Mouse (Mus musculus): ENCODE data around the gene Sncg. TPM values are rescaled to one million over a fixed set of nuclear protein-coding genes. Genes with fewer than 3 reads are reported as not detected.
"Not testable (repeated sequence)": the region's sequence is repeated elsewhere in the genome, so short reads cannot be mapped to it uniquely, and the experiment has no call there.

Sncg gene
- polyA plus RNA-seq, 1 experiment from 2014 or later, result not detected

- no peaks in the 10 kb centered on the region for H3K79me2 ChIP-seq (ENCODE audit: inconsistent target)
- H3K4me3 ChIP-seq (ENCODE audit: inconsistent target), result no peak overlapping the region
- no peaks in the 10 kb centered on the region for H3K36me3 ChIP-seq (ENCODE audit: inconsistent target)
- WGBS (ENCODE audit: missing documents), result 83% methylated on average over 11 of the region's 11 CpGs
- H3K27ac ChIP-seq, result no peak overlapping the region
These were observed 4.2 kb upstream of the Sncg start for GRCm38 (mm10) chr14:34378560-34379331.

GRCm38 (mm10) chr14:34377121-34377520 is 2.5 kb upstream of the Sncg start:
- H3K4me3 ChIP-seq (ENCODE audit: inconsistent target), result no peak overlapping the region
- no peak overlapping the region for H3K27ac ChIP-seq
- no peaks in the 10 kb centered on the region for H3K79me2 ChIP-seq (ENCODE audit: inconsistent target)
- H3K36me3 ChIP-seq (ENCODE audit: inconsistent target), result no peaks in the 10 kb centered on the region
- 76% methylated on average over 4 of the region's 4 CpGs for WGBS (ENCODE audit: missing documents)

GRCm38 (mm10) chr14:34375941-34376340 is 1.4 kb upstream of the Sncg start:
- 85% methylated on average over 5 of the region's 5 CpGs for WGBS (ENCODE audit: missing documents)
- no peaks in the 10 kb centered on the region for H3K79me2 ChIP-seq (ENCODE audit: inconsistent target)
- no peak overlapping the region for H3K4me3 ChIP-seq (ENCODE audit: inconsistent target)
- H3K36me3 ChIP-seq (ENCODE audit: inconsistent target), result no peaks in the 10 kb centered on the region
- H3K27ac ChIP-seq, result no peak overlapping the region

- H3K4me3 ChIP-seq (ENCODE audit: inconsistent target), result no peak within 1 kb of the TSS
- H3K27ac ChIP-seq, result no peak within 1 kb of the TSS
- 56% methylated on average over 13 of the region's 13 CpGs for WGBS (ENCODE audit: missing documents)
- no peaks in the 10 kb centered on the region for H3K36me3 ChIP-seq (ENCODE audit: inconsistent target)
- H3K79me2 ChIP-seq (ENCODE audit: inconsistent target), result no peaks in the 10 kb centered on the region
These were observed 871 bp upstream of the Sncg start, which contains the start of gene Mmrn2 for GRCm38 (mm10) chr14:34375415-34375904. Gene Mmrn2 (plus strand): TSS chr14:34375465.

GRCm38 (mm10) chr14:34373581-34373980 is 1.0 kb downstream of the Sncg start:
- Histone ChIP-seq H3K79me2 (ENCODE audit: inconsistent target) (no peaks in the 10 kb centered on the region), H3K27ac (no peak overlapping the region), H3K36me3 (ENCODE audit: inconsistent target) (no peaks in the 10 kb centered on the region), H3K4me3 (ENCODE audit: inconsistent target) (no peak overlapping the region)
- 93% methylated on average over 5 of the region's 6 CpGs for WGBS (ENCODE audit: missing documents)

- no peaks in the 10 kb centered on the region for H3K79me2 ChIP-seq (ENCODE audit: inconsistent target)
- 88% methylated on average over 6 of the region's 6 CpGs for WGBS (ENCODE audit: missing documents)
- H3K4me3 ChIP-seq (ENCODE audit: inconsistent target), result no peak overlapping the region
- no peaks in the 10 kb centered on the region for H3K36me3 ChIP-seq (ENCODE audit: inconsistent target)
- H3K27ac ChIP-seq, result no peak overlapping the region
These were observed 1.9 kb downstream of the Sncg start for GRCm38 (mm10) chr14:34372646-34373045.

GRCm38 (mm10) chr14:34371763-34372162 is 2.8 kb downstream of the Sncg start:
- Histone ChIP-seq H3K36me3 (ENCODE audit: inconsistent target) (no peaks in the 10 kb centered on the region), H3K79me2 (ENCODE audit: inconsistent target) (no peaks in the 10 kb centered on the region), H3K27ac (no peak overlapping the region), H3K4me3 (ENCODE audit: inconsistent target) (no peak overlapping the region)
- 79% methylated on average over 2 of the region's 2 CpGs for WGBS (ENCODE audit: missing documents)

- Histone ChIP-seq H3K4me3 (ENCODE audit: inconsistent target) (no peak overlapping the region), H3K79me2 (ENCODE audit: inconsistent target) (no peaks in the 10 kb centered on the region), H3K36me3 (ENCODE audit: inconsistent target) (no peaks in the 10 kb centered on the region), H3K27ac (no peak overlapping the region)
- 93% methylated on average over 3 of the region's 3 CpGs for WGBS (ENCODE audit: missing documents)
These were observed 3.7 kb downstream of the Sncg start for GRCm38 (mm10) chr14:34370921-34371320.

- 83% methylated on average over 3 of the region's 3 CpGs for WGBS (ENCODE audit: missing documents)
- H3K4me3 ChIP-seq (ENCODE audit: inconsistent target), result no peak overlapping the region
- no peaks in the 10 kb centered on the region for H3K79me2 ChIP-seq (ENCODE audit: inconsistent target)
- H3K27ac ChIP-seq, result no peak overlapping the region
- no peaks in the 10 kb centered on the region for H3K36me3 ChIP-seq (ENCODE audit: inconsistent target)
These were observed 4.4 kb downstream of the Sncg start for GRCm38 (mm10) chr14:34370203-34370602.

- 96% methylated on average over 2 of the region's 2 CpGs for WGBS (ENCODE audit: missing documents)
- Histone ChIP-seq H3K79me2 (ENCODE audit: inconsistent target) (no peaks in the 10 kb centered on the region), H3K4me3 (ENCODE audit: inconsistent target) (no peak overlapping the region), H3K36me3 (ENCODE audit: inconsistent target) (no peaks in the 10 kb centered on the region), H3K27ac (no peak overlapping the region)
These were observed 9.5 kb downstream of the Sncg start for GRCm38 (mm10) chr14:34365147-34365507.

GRCm38 (mm10) chr14:34364254-34365146 is 10.1 kb downstream of the Sncg start:
- WGBS (ENCODE audit: missing documents), result 95% methylated on average over 13 of the region's 15 CpGs
- H3K27ac ChIP-seq, result peak overlapping the region; percentile 51
- not testable (repeated sequence) for H3K36me3 ChIP-seq (ENCODE audit: inconsistent target); H3K4me3 ChIP-seq (ENCODE audit: inconsistent target); H3K79me2 ChIP-seq (ENCODE audit: inconsistent target)

- 16% methylated on average over 32 of the region's 32 CpGs for WGBS (ENCODE audit: missing documents)
- Histone ChIP-seq H3K4me3 (ENCODE audit: inconsistent target) (peak overlapping the region; percentile 28), H3K27ac (peak overlapping the region; percentile 51), H3K79me2 (ENCODE audit: inconsistent target) (no peaks in the 10 kb centered on the region), H3K36me3 (ENCODE audit: inconsistent target) (no peaks in the 10 kb centered on the region)
These were observed 10.9 kb downstream of the Sncg start for GRCm38 (mm10) chr14:34363490-34364253.

- Histone ChIP-seq H3K79me2 (ENCODE audit: inconsistent target) (no peaks in the 10 kb centered on the region), H3K27ac (peak overlapping the region; percentile 51), H3K36me3 (ENCODE audit: inconsistent target) (no peaks in the 10 kb centered on the region), H3K4me3 (ENCODE audit: inconsistent target) (peak overlapping the region; percentile 28)
- WGBS (ENCODE audit: missing documents), result 57% methylated on average over 18 of the region's 18 CpGs
These were observed 11.7 kb downstream of the Sncg start for GRCm38 (mm10) chr14:34362726-34363445.

- H3K27ac ChIP-seq, result no peak overlapping the region
- no peaks in the 10 kb centered on the region for H3K36me3 ChIP-seq (ENCODE audit: inconsistent target)
- H3K4me3 ChIP-seq (ENCODE audit: inconsistent target), result no peak overlapping the region
- H3K79me2 ChIP-seq (ENCODE audit: inconsistent target), result no peaks in the 10 kb centered on the region
- WGBS (ENCODE audit: missing documents), result 83% methylated on average over 4 of the region's 4 CpGs
These were observed 12.5 kb downstream of the Sncg start for GRCm38 (mm10) chr14:34362135-34362534.

Measured in macrophage (primary cell).